Mouse (Mus musculus) cortical plate, adult 2 months (tissue): ENCODE measurements around the gene Tbc1d8. TPM values are rescaled to one million over a fixed set of nuclear protein-coding genes. Genes with fewer than 3 reads are reported as not detected.
A peak's percentile ranks its signal among the peaks of the same experiment; 100 is the strongest.

ENCODE experiments used
- H3K27ac ChIP-seq: fragments of 200-500 bp; 2 replicates; pipeline ENCODE4 v1.5.1; 2012; ENCODE audit warnings: low read length, control low read depth, inconsistent platforms; ENCODE audit not compliant: insufficient read depth
- H3K4me1 ChIP-seq: fragments of 200-500 bp; 2 replicates; pipeline ENCODE4 v1.6.1; 2011; ENCODE audit warnings: low read length; ENCODE audit not compliant: control insufficient read depth, insufficient read depth
- H3K4me3 ChIP-seq: fragments of 200-500 bp; 2 replicates; pipeline ENCODE4 v1.5.1; 2011; ENCODE audit warnings: mild to moderate bottlenecking, low read length, control low read depth; ENCODE audit not compliant: insufficient read depth
- CTCF ChIP-seq: fragments of 200-500 bp; IDR thresholded peaks from 2 replicates; pipeline ENCODE4 v1.5.1; 2011; ENCODE audit warnings: mild to moderate bottlenecking, control low read depth, low read length; ENCODE audit not compliant: insufficient read depth; ENCODE audit errors: extremely low read depth
- POLR2A ChIP-seq: fragments of 200-500 bp; IDR thresholded peaks from 2 replicates; pipeline ENCODE4 v1.6.1; 2011; ENCODE audit warnings: mild to moderate bottlenecking, low read length, control low read depth; ENCODE audit not compliant: insufficient read depth; ENCODE audit errors: extremely low read depth
- polyA plus RNA-seq: library from polyadenylated mRNA; depleted of rRNA; stranded (reverse); fragments of >200 nt; gene quantifications from 2 replicates; pipeline ENCODE4 v1.2.3, GENCODE M21; 2012

Tbc1d8 gene
- polyA plus RNA-seq, 1 experiment = 20.3 TPM

DNA sequence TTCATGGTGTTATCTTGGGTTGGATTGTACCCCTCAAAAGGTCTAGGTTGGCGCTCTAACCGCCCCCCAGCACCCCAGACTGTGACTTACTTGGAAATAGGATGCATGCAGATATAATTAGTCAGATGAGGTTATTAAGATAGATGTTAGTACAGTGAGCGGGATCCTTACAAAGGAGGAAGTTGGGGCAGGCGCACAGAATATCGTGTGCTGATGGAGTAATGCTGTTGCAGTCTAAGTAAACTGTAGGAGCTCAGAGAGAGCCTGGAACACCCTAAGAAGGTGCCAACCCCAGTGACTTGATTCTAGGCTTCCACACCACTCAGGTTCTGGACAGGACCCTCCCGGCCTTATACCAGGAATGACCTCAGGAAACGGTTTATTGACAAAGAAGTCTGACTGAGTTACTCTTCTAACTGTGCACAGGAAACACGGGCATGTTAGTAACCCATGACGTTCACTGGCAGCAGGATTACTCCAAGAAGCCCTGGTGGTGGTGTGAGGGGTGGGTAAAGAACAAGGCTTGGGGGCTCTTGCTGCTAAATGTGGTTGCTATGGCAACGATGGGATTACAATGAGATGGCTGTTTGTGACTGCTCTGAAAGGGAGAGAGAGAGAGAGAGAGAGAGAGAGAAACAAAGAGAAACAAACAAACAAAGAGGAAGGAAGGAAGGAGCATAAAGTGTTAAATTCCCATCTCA is 3.7 kb upstream of the Tbc1d8 start:
- TF ChIP-seq CTCF (no peak), POLR2A (no peak)
- no peak overlapping the region for H3K27ac ChIP-seq
- H3K4me1 ChIP-seq = peaks cover 4% of the 10 kb centered on the region; the same call in 1 of the 2 replicates
- no peak overlapping the region for H3K4me3 ChIP-seq

DNA sequence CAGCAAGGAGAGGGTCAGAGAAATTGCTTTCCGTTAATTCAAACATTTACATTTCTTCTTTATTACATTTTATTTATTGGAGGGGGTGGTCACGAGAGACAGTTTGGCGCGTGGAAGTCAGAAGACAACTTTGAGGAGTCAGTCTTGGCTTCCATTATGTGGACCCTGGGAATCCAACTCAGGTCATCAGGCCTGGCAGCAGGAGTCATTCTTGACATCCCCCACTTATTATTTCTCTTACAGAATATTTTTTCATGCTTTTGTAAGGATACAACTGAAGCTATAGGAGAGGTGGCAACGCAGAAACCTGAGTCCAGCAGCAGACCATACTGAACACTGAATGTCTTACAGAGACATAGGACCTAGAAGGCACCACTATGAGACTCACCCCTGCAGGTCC is 699 bp upstream of the Tbc1d8 start:
- no peak overlapping the region for H3K27ac ChIP-seq
- no peak for TF ChIP-seq CTCF
- TF ChIP-seq POLR2A = no peak
- no peak overlapping the region; the same call in 1 of the 2 replicates for H3K4me3 ChIP-seq
- peaks cover 5% of the 10 kb centered on the region; the same call in 1 of the 2 replicates for H3K4me1 ChIP-seq

- Histone ChIP-seq H3K4me3 (peak overlapping the region; percentile 65), H3K4me1 (peaks cover 5% of the 10 kb centered on the region; the same call in 1 of the 2 replicates), H3K27ac (no peak overlapping the region)
- TF ChIP-seq CTCF (no peak), POLR2A (no peak)
These were observed 293 bp upstream of the Tbc1d8 start for GRCm38 (mm10) chr1:39478896-39479200.

DNA sequence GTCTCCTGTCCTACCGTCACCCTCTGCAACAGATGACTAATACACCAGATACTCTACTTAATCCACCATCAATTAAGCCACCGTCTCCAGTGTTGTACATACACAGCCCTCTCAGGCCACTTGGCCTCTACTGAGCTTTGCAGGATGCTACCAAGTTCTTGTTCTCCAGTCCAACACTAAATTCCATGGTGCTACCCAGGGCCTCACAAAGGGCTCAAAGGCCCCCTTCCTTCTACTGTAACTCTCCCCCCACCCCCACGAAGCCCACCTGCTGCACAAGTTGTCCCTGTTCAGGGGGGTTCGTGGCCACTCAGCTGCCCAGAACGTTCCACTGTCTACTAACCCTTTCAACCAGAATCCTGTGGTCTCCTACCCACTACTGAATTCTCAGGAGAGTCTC is 1.5 kb downstream of the Tbc1d8 start:
- Histone ChIP-seq H3K27ac (no peak overlapping the region), H3K4me1 (peaks cover 5% of the 10 kb centered on the region; the same call in 1 of the 2 replicates), H3K4me3 (peak overlapping the region; percentile 65)
- TF ChIP-seq POLR2A (no peak), CTCF (no peak)

GRCm38 (mm10) chr1:39476341-39476740 is 2.2 kb downstream of the Tbc1d8 start:
- no peak for TF ChIP-seq CTCF
- H3K4me1 ChIP-seq = peaks cover 5% of the 10 kb centered on the region; the same call in 1 of the 2 replicates
- H3K4me3 ChIP-seq = no peak overlapping the region; the same call in 1 of the 2 replicates
- H3K27ac ChIP-seq = no peak overlapping the region

DNA sequence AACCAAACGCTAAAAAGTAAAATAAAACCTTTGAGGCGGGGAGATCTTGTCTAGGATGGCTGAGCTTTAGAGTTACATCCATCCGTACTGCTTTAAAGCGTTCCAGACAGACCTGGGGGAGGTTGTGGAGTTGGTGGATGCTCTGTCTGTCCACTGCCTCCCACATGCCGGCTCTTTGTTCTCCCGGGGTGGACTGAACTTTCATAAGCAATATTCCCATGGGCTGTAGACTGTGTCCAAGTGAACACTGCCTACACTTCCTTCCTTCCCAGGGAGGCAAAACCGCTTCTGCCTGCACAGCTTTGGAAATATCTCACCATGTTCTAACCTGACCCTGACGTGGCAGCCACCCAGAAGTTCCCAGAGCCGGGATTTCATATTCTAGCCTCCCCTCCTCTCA is 4.0 kb downstream of the Tbc1d8 start:
- no peak overlapping the region for H3K4me3 ChIP-seq
- peaks cover 5% of the 10 kb centered on the region; the same call in 1 of the 2 replicates for H3K4me1 ChIP-seq
- no peak overlapping the region for H3K27ac ChIP-seq
- TF ChIP-seq POLR2A (no peak), CTCF (no peak)

GRCm38 (mm10) chr1:39471298-39471902 is 7.2 kb downstream of the Tbc1d8 start:
- H3K4me3 ChIP-seq = no peak overlapping the region
- no peak for TF ChIP-seq CTCF
- TF ChIP-seq POLR2A = no peak

DNA sequence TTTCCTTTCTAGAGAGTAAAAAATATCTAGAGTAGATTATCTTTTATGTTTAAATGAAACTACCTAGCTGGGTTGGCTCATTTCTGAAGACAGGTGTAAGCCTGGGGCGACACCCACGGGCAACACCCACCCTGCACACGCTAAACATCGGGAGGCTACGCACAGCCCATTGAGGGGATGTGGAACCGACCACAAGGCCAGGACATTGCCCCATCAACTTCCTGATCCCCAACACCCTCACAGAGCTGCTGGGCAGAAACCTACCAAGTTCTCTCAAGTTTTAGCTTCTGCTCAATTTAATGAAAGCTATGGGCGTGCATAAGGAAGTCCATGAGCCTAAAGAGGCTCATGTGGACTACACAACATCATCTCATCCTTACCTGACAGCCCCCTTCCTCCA is 9.6 kb downstream of the Tbc1d8 start:
- no peak for TF ChIP-seq CTCF
- H3K4me3 ChIP-seq = no peak overlapping the region
- H3K4me1 ChIP-seq = no peaks in the 10 kb centered on the region
- H3K27ac ChIP-seq = no peak overlapping the region

More at GRCm38 (mm10) chr1:39471298-39471902, 7.2 kb downstream of the Tbc1d8 start:
- Histone ChIP-seq H3K27ac (no peak overlapping the region), H3K4me1 (no peaks in the 10 kb centered on the region)

DNA sequence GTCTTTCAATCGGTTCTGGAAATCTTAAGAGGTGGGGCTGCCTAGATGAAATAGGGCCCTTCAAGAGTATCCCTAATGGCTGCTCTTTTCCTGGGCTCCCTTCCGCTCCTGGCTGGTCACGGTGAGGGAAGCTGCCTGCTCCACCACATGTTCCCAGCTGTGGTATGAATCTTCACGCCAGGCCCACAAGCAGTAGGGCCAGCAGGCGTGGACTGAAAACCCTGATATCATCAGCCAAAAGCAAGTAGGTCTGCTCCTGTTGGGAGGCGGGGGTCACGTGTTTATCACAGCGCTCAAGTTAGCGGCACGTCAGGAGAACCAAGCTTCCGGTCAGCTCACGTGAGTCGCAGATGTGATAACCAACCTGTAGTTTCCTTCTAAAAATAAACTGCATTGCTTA is 12.0 kb downstream of the Tbc1d8 start:
- H3K27ac ChIP-seq = no peak overlapping the region
- TF ChIP-seq POLR2A = no peak
- no peak for TF ChIP-seq CTCF
- H3K4me1 ChIP-seq = peaks cover 4% of the 10 kb centered on the region; the same call in 1 of the 2 replicates
- no peak overlapping the region for H3K4me3 ChIP-seq

DNA sequence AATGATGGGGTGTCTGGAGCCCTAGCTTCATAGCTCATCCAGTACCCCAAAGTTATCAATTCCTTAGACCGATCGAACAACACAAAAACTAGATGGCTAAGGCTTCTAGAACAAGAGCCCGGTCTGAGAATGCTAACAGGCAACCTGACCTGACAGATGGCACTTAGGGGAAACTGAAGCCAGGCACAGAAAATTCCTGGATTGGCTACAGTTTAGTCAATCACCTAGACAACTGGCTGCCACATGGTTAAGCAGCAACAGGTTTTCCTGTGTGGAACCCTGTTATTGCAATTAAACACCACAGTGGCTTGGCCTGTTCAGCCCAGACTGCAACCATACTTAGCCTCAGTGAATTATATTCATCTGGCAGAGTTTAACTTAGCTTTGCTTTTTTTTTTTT is 13.8 kb downstream of the Tbc1d8 start:
- TF ChIP-seq CTCF (no peak), POLR2A (no peak)
- Histone ChIP-seq H3K4me3 (no peak overlapping the region), H3K27ac (no peak overlapping the region), H3K4me1 (peaks cover 6% of the 10 kb centered on the region)
